Mouse (Mus musculus): ENCODE data around the gene Bend3. TPM values are rescaled to one million over a fixed set of nuclear protein-coding genes. Genes with fewer than 3 reads are reported as not detected.
"Not testable (repeated sequence)": the region's sequence is repeated elsewhere in the genome, so short reads cannot be mapped to it uniquely, and the experiment has no call there.

Bend3 gene
- polyA plus RNA-seq, 1 experiment from 2014 or later: 6.1 TPM

GRCm38 (mm10) chr10:43512976-43513375 is 34.3 kb downstream of the Bend3 start:
- Histone ChIP-seq H3K4me2 (replicated peaks) (no peak overlapping the region), H3K4me3 (no peak overlapping the region), H3K36me3 (peaks cover 50% of the 10 kb centered on the region), H3K9me3 (no peaks in the 10 kb centered on the region), H3K9ac (no peak overlapping the region), H3K27ac (no peak overlapping the region), H3K4me1 (no peaks in the 10 kb centered on the region), H3K27me3 (replicated peaks) (no peaks in the 10 kb centered on the region)
- 94% methylated on average over 10 of the region's 10 CpGs for WGBS
- ATAC-seq (ENCODE audit: low FRiP score, low read depth): no peak

GRCm38 (mm10) chr10:43516992-43517660 is 38.5 kb downstream of the Bend3 start:
- Histone ChIP-seq H3K9me3 (no peaks in the 10 kb centered on the region), H3K4me1 (no peaks in the 10 kb centered on the region), H3K4me2 (replicated peaks) (no peak overlapping the region), H3K4me3 (no peak overlapping the region), H3K9ac (no peak overlapping the region), H3K27ac (no peak overlapping the region), H3K27me3 (replicated peaks) (no peaks in the 10 kb centered on the region), H3K36me3 (peaks cover 21% of the 10 kb centered on the region)
- no peak for ATAC-seq (ENCODE audit: low FRiP score, low read depth)
- WGBS: 76% methylated on average over 6 of the region's 6 CpGs

GRCm38 (mm10) chr10:43517836-43518235 is 39.2 kb downstream of the Bend3 start:
- ATAC-seq (ENCODE audit: low FRiP score, low read depth): no peak
- no peaks in the 10 kb centered on the region for H3K27me3 ChIP-seq (replicated peaks)

GRCm38 (mm10) chr10:43518368-43518767 is 39.7 kb downstream of the Bend3 start:
- Histone ChIP-seq H3K36me3 (peaks cover 11% of the 10 kb centered on the region), H3K4me1 (no peaks in the 10 kb centered on the region), H3K4me3 (no peak overlapping the region), H3K9me3 (no peaks in the 10 kb centered on the region), H3K27me3 (replicated peaks) (no peaks in the 10 kb centered on the region), H3K27ac (no peak overlapping the region), H3K4me2 (replicated peaks) (no peak overlapping the region), H3K9ac (no peak overlapping the region)
- ATAC-seq (ENCODE audit: low FRiP score, low read depth): no peak
- WGBS: 83% methylated on average over 13 of the region's 13 CpGs

More at GRCm38 (mm10) chr10:43517836-43518235, 39.2 kb downstream of the Bend3 start:
- Histone ChIP-seq H3K9ac (no peak overlapping the region), H3K9me3 (no peaks in the 10 kb centered on the region), H3K4me3 (no peak overlapping the region), H3K4me1 (no peaks in the 10 kb centered on the region), H3K27ac (no peak overlapping the region), H3K36me3 (peaks cover 16% of the 10 kb centered on the region), H3K4me2 (replicated peaks) (no peak overlapping the region)
- WGBS: 69% methylated on average over 4 of the region's 4 CpGs

GRCm38 (mm10) chr10:43519977-43520376 is 41.3 kb downstream of the Bend3 start:
- peaks cover 2% of the 10 kb centered on the region; the same call in 1 of the 2 replicates for H3K36me3 ChIP-seq
- no peak overlapping the region for H3K4me2 ChIP-seq (replicated peaks)
- no peaks in the 10 kb centered on the region for H3K4me1 ChIP-seq
- no peaks in the 10 kb centered on the region for H3K9me3 ChIP-seq
- no peak overlapping the region for H3K4me3 ChIP-seq
- no peak for ATAC-seq (ENCODE audit: low FRiP score, low read depth)
- no peak overlapping the region for H3K9ac ChIP-seq
- 92% methylated on average over 2 of the region's 2 CpGs for WGBS
- H3K27me3 ChIP-seq (replicated peaks): no peaks in the 10 kb centered on the region
- H3K27ac ChIP-seq: no peak overlapping the region

GRCm38 (mm10) chr10:43523931-43524330 is 45.3 kb downstream of the Bend3 start, which contains the start of gene Gm9803:
TSS of gene Gm9803 (plus strand) at chr10:43524084.
- WGBS: 93% methylated on average over 10 of the region's 10 CpGs
- Histone ChIP-seq H3K36me3 (peaks cover 21% of the 10 kb centered on the region), H3K4me1 (peaks cover 14% of the 10 kb centered on the region)
- not testable (repeated sequence) for H3K27me3 ChIP-seq (replicated peaks); H3K4me2 ChIP-seq (replicated peaks); ATAC-seq (ENCODE audit: low FRiP score, low read depth); H3K27ac ChIP-seq; H3K4me3 ChIP-seq; H3K9me3 ChIP-seq; H3K9ac ChIP-seq

GRCm38 (mm10) chr10:43527283-43528269 is 48.9 kb downstream of the Bend3 start:
- H3K27ac ChIP-seq: peak overlapping the region; percentile 38; the same call in 1 of the 2 replicates
- H3K4me3 ChIP-seq: no peak overlapping the region
- peaks cover 14% of the 10 kb centered on the region for H3K4me1 ChIP-seq
- H3K27me3 ChIP-seq (replicated peaks): no peaks in the 10 kb centered on the region
- peak; percentile 75 for ATAC-seq (ENCODE audit: low FRiP score, low read depth)
- 0 out of 2 replicates have a peak overlapping the region, but pooled peaks have one; percentile 9 for H3K4me2 ChIP-seq (replicated peaks)
- H3K9me3 ChIP-seq: no peaks in the 10 kb centered on the region
- H3K9ac ChIP-seq: peak overlapping the region; percentile 44; the same call in 1 of the 2 replicates
- H3K36me3 ChIP-seq: peaks cover 56% of the 10 kb centered on the region
- WGBS: 30% methylated on average over 15 of the region's 15 CpGs

GRCm38 (mm10) chr10:43534382-43534781 is 55.8 kb downstream of the Bend3 start:
- H3K9me3 ChIP-seq: no peaks in the 10 kb centered on the region
- no peak overlapping the region for H3K4me3 ChIP-seq
- no peak overlapping the region for H3K9ac ChIP-seq
- peaks cover 45% of the 10 kb centered on the region for H3K36me3 ChIP-seq
- no peak overlapping the region for H3K4me2 ChIP-seq (replicated peaks)
- 0 out of 2 replicates have a peak, but pooled peaks cover 2% of the 10 kb centered on the region for H3K4me1 ChIP-seq
- no peaks in the 10 kb centered on the region for H3K27me3 ChIP-seq (replicated peaks)
- no peak for ATAC-seq (ENCODE audit: low FRiP score, low read depth)
- no peak overlapping the region for H3K27ac ChIP-seq
- WGBS: 92% methylated on average over 1 of the region's 1 CpGs

GRCm38 (mm10) chr10:43537652-43538051 is 59.0 kb downstream of the Bend3 start:
- 93% methylated on average over 7 of the region's 7 CpGs for WGBS
- Histone ChIP-seq H3K4me1 (peaks cover 11% of the 10 kb centered on the region), H3K27me3 (replicated peaks) (no peaks in the 10 kb centered on the region), H3K36me3 (peaks cover 14% of the 10 kb centered on the region), H3K27ac (no peak overlapping the region), H3K9me3 (no peaks in the 10 kb centered on the region), H3K4me2 (replicated peaks) (no peak overlapping the region), H3K4me3 (no peak overlapping the region), H3K9ac (no peak overlapping the region)
- no peak for ATAC-seq (ENCODE audit: low FRiP score, low read depth)

- 94% methylated on average over 5 of the region's 5 CpGs for WGBS
- peaks cover 8% of the 10 kb centered on the region for H3K36me3 ChIP-seq
- no peak overlapping the region for H3K9ac ChIP-seq
- H3K4me1 ChIP-seq: peaks cover 11% of the 10 kb centered on the region
- ATAC-seq (ENCODE audit: low FRiP score, low read depth): no peak
- H3K27me3 ChIP-seq (replicated peaks): no peaks in the 10 kb centered on the region
- H3K27ac ChIP-seq: no peak overlapping the region
- no peak overlapping the region for H3K4me2 ChIP-seq (replicated peaks)
- H3K9me3 ChIP-seq: no peaks in the 10 kb centered on the region
- H3K4me3 ChIP-seq: no peak overlapping the region
Observed at GRCm38 (mm10) chr10:43538831-43539230, 60.2 kb downstream of the Bend3 start.

- H3K36me3 ChIP-seq: peaks cover 8% of the 10 kb centered on the region
- H3K4me2 ChIP-seq (replicated peaks): peak overlapping the region; percentile 74
- H3K9me3 ChIP-seq: no peaks in the 10 kb centered on the region
- peak overlapping the region; percentile 90 for H3K9ac ChIP-seq
- 21% methylated on average over 12 of the region's 12 CpGs for WGBS
- no peak for ATAC-seq (ENCODE audit: low FRiP score, low read depth)
- H3K27ac ChIP-seq: no peak overlapping the region
- H3K4me3 ChIP-seq: peak overlapping the region; percentile 87
- peaks cover 11% of the 10 kb centered on the region for H3K4me1 ChIP-seq
- no peaks in the 10 kb centered on the region for H3K27me3 ChIP-seq (replicated peaks)
Observed at GRCm38 (mm10) chr10:43539746-43540310, 61.2 kb downstream of the Bend3 start.
